Mouse (Mus musculus) kidney, adult 2 months (tissue): Measurements from ENCODE around the gene Dnm2.

ENCODE experiments used
- CTCF ChIP-seq: fragments of 200-500 bp; conservative IDR thresholded peaks from 2 replicates; pipeline ENCODE4 v1.5.1; 2011; ENCODE audit warnings: low read depth, mild to moderate bottlenecking, control low read depth, low read length, moderate library complexity, mixed read lengths; ENCODE audit not compliant: insufficient read depth, insufficient read length
- POLR2A ChIP-seq: fragments of 200-500 bp; IDR thresholded peaks from one replicate; pipeline ENCODE4 v1.6.1; 2011; ENCODE audit warnings: low read depth, low read length, control low read depth

DNA sequence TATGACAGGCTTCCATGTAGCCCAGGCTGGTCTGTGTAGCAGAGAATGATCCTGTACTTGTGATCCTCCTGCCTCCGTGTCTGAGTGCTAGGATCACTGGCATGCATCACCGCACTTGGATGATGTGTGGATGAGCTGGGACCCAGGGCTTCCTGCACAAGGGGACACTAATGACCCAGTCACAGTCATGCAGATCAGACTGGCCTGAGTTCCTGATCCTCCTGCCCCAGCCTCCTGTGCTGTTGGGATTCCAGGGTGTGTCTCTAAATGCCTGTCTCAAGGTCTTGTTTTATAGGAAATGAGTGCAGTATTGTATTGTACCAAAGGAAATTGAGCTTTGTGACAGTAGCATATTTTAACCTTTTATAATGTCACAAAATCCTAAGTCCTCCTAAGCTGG lies 6.8 kb upstream of the Dnm2 start:
- TF ChIP-seq POLR2A (no peak), CTCF (no peak)
